ENCODE assay signal across 12 mouse cellular contexts in the genomic region with DNA sequence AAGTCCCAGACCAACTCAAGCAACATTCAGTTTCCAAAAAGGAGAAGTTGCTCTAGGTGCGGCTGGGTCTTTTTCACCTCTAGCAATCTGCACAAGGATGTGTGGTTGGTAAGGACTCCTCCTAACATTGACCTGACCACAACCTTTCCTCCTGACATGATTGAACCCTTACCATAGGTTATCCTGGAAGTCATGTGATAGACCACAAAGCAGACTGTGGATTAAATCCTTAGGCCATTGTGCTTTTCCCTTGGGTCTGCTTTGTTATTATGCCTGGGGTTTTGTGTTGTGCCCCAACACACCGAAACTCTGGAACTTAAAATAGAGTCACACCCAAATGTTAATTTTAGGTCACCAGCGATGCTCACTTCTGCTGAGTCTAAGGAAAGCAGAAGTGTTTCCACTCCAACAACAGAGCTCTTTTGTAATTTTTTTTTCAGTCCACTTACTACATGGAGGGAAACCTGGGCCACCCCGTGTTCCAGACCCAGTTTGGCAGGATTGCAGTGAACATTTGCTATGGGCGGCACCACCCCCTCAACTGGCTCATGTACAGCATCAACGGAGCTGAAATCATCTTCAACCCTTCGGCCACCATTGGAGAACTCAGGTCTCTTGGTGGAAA. TPM values are rescaled to one million over a fixed set of nuclear protein-coding genes. Genes with fewer than 3 reads are reported as not detected.
DNase-seq lines count a peak whose midpoint lies in the region; ATAC-seq and TF ChIP-seq lines count a peak whose summit lies in the region.
"Had no signal": no experiment of that assay in that cellular context is flagged by ENCODE, and none has a peak within 500 bp of the region (broad histone marks: within the 10 kb centered on the region; RNA-seq: fewer than 3 reads in every experiment).

No protein-coding gene starts in this region.

- no peak for TF ChIP-seq POLR2A in kidney, adult 2 months (IDR thresholded peaks at IDR 0.05; ENCODE audit: low read depth, low read length)

- H3K4me2 ChIP-seq in forebrain, embryonic 11.5 days (ENCODE audit: low read depth, low read length, severe bottlenecking): no peak overlapping the region
- H3K4me2 ChIP-seq: embryonic facial prominence, embryonic 13.5 days; lung, embryonic 14.5 days; midbrain, embryonic 11.5 days; neural tube, embryonic 15.5 days had no signal

- 81% methylated on average over 7 of the region's 7 CpGs for WGBS in kidney, adult 2 months
- 88% methylated on average over 7 of the region's 7 CpGs for WGBS in forebrain, embryonic 11.5 days

- H3K4me1 ChIP-seq in kidney, adult 2 months (ENCODE audit: control insufficient read depth, insufficient read depth, low read length): no peaks in the 10 kb centered on the region; the same call in 1 of the 2 replicates
- no peaks in the 10 kb centered on the region for H3K4me1 ChIP-seq in forebrain, embryonic 11.5 days (replicated peaks; ENCODE audit: control insufficient read depth, insufficient read depth, low read length)
- H3K4me1 ChIP-seq: embryonic facial prominence, embryonic 13.5 days; neural tube, embryonic 15.5 days had no signal

- peak; percentile 67 for ATAC-seq in neutrophil, adult 5-6 weeks (ENCODE audit: extremely low read depth, insufficient number of reproducible peaks, low FRiP score, poor library complexity, severe bottlenecking)
- no peak for ATAC-seq in forebrain, embryonic 11.5 days (replicated peaks; ENCODE audit: low FRiP score)

- no peaks in the 10 kb centered on the region for H3K9me3 ChIP-seq in forebrain, embryonic 11.5 days (ENCODE audit: control insufficient read depth, low read length)
- H3K9me3 ChIP-seq: embryonic facial prominence, embryonic 13.5 days had no signal

- TF ChIP-seq CTCF in kidney, adult 2 months (conservative IDR thresholded peaks at IDR 0.05; ENCODE audit: insufficient read depth, insufficient read length, low read depth, low read length): no peak
- no peak for TF ChIP-seq CTCF in layer of hippocampus, adult 2 months (conservative IDR thresholded peaks at IDR 0.05)

- H3K27me3 ChIP-seq in kidney, adult 2 months (replicated peaks; ENCODE audit: control insufficient read depth, insufficient read depth, low read length): no peaks in the 10 kb centered on the region
- H3K27me3 ChIP-seq in forebrain, embryonic 11.5 days (ENCODE audit: control insufficient read depth, insufficient read depth, low read length): no peaks in the 10 kb centered on the region
- H3K27me3 ChIP-seq: embryonic facial prominence, embryonic 13.5 days; neural tube, embryonic 15.5 days had no signal

- no peak overlapping the region for H3K4me3 ChIP-seq in kidney, adult 2 months (ENCODE audit: insufficient read depth, low read depth, low read length)
- H3K4me3 ChIP-seq in layer of hippocampus, adult 2 months: no peak overlapping the region
- no peak overlapping the region for H3K4me3 ChIP-seq in forebrain, embryonic 11.5 days (ENCODE audit: low read depth, low read length)
- H3K4me3 ChIP-seq: embryonic facial prominence, embryonic 13.5 days; neural tube, embryonic 15.5 days had no signal

- no peaks in the 10 kb centered on the region; the same call in 1 of the 2 replicates for H3K36me3 ChIP-seq in kidney, adult 2 months (ENCODE audit: control insufficient read depth, insufficient read depth, low read length)
- no peaks in the 10 kb centered on the region for H3K36me3 ChIP-seq in forebrain, embryonic 11.5 days (ENCODE audit: control insufficient read depth, insufficient read depth, low read length)
- H3K36me3 ChIP-seq: embryonic facial prominence, embryonic 13.5 days; neural tube, embryonic 15.5 days had no signal

- H3K9ac ChIP-seq in forebrain, embryonic 11.5 days (ENCODE audit: low read length): no peak overlapping the region
- H3K9ac ChIP-seq: embryonic facial prominence, embryonic 13.5 days; lung, embryonic 14.5 days; neural tube, embryonic 15.5 days had no signal

- DNase-seq in kidney, adult 2 months: no peak
- DNase-seq in kidney, postnatal 25 days: no peak
- peak; percentile 23 for DNase-seq in R1 (ENCODE audit: low read depth, low spot score)
- peak; percentile 48 to 63 for DNase-seq in layer of hippocampus, adult 2 months (ENCODE audit: low spot score in 2 of 2)
- DNase-seq in retina, postnatal 1 day: no peak
- no peak for DNase-seq in thymus, postnatal 10 days (ENCODE audit: low spot score in 2 of 2)
- no peak for DNase-seq in forebrain, embryonic 11.5 days (ENCODE audit: low spot score)

- peak overlapping the region; percentile 2; the same call in 1 of the 2 replicates for H3K27ac ChIP-seq in kidney, adult 2 months (ENCODE audit: insufficient read depth, low read depth, low read length)
- H3K27ac ChIP-seq in layer of hippocampus, adult 2 months: no peak overlapping the region
- H3K27ac ChIP-seq in forebrain, embryonic 11.5 days (ENCODE audit: low read depth, low read length): no peak overlapping the region
- H3K27ac ChIP-seq: embryonic facial prominence, embryonic 13.5 days; neural tube, embryonic 15.5 days had no signal

RNA-seq across cellular contexts. Expression of gene Upb1, which starts 28.7 kb away (rescaled TPM):
- polyA plus RNA-seq in kidney, adult 2 months (2012; rRNA removed): 58.4 and 58.5 TPM in 2 replicates
- under 1 TPM in 1 of 2 experiments, not detected in 1; 0.31 TPM for total RNA-seq in layer of hippocampus, adult 2 months (2021)
- 1.0 and 2.3 TPM in 2 replicates for total RNA-seq in neutrophil, adult 5-6 weeks (2017)
- polyA plus RNA-seq in forebrain, embryonic 11.5 days (2014; fragmentation: Nextera tagmentation; extraction: Ambion mirVana): 0.59 TPM in 1 of 2 replicates, not detected in the other
- polyA plus RNA-seq: midbrain, embryonic 11.5 days had no signal

Comparison
In these comparisons a context has a peak if more than half of its experiments do, and no peak if none do; other contexts are left out.
1. DNase-seq: peak in R1 (single experiment) and layer of hippocampus, adult 2 months (2 of 2); none in kidney, adult 2 months (single experiment), kidney, postnatal 25 days (0 of 2), retina, postnatal 1 day (single experiment), thymus, postnatal 10 days (0 of 2) and forebrain, embryonic 11.5 days (single experiment).